Mouse (Mus musculus) urinary bladder, postnatal 36 days (tissue): ENCODE results near the gene Psmc5.
A peak's percentile ranks its signal among the peaks of the same experiment; 100 is the strongest.

Experiments
- DNase-seq, 2 experiments: peaks; one replicate each; pipeline ENCODE4 v3.0.0; 2022; ENCODE audit warnings: low spot score in 2 of 2, mixed read lengths in 1 of 2

Gene Psmc5

GRCm38 (mm10) chr11:106268326-106269059, 12.5 kb downstream of the Psmc5 start:
- peak; percentile 86 to 94 for DNase-seq

GRCm38 (mm10) chr11:106269060-106269431, 13.1 kb downstream of the Psmc5 start:
- no peak for DNase-seq

GRCm38 (mm10) chr11:106271131-106271793, 15.3 kb downstream of the Psmc5 start:
- DNase-seq: no peak

GRCm38 (mm10) chr11:106271794-106272643, 16.1 kb downstream of the Psmc5 start:
- DNase-seq: peak in 1 of 2 experiments; percentile 49

- peak; percentile 100 for DNase-seq
Observed at GRCm38 (mm10) chr11:106272644-106273310, 16.8 kb downstream of the Psmc5 start, which contains the start of gene Smarcd2. Gene Smarcd2 (minus strand): TSS chr11:106272972.

- no peak for DNase-seq
Observed at GRCm38 (mm10) chr11:106273311-106273684, 17.3 kb downstream of the Psmc5 start.

GRCm38 (mm10) chr11:106273811-106274210, 17.9 kb downstream of the Psmc5 start:
- no peak for DNase-seq

GRCm38 (mm10) chr11:106274374-106274773, 18.4 kb downstream of the Psmc5 start:
- DNase-seq: no peak

GRCm38 (mm10) chr11:106274971-106275411, 19.0 kb downstream of the Psmc5 start:
- DNase-seq: peak in 1 of 2 experiments; percentile 61

- DNase-seq: peak; percentile 93 to 95
Observed at GRCm38 (mm10) chr11:106276454-106276853, 20.5 kb downstream of the Psmc5 start, which contains the start of gene Tcam1. Gene Tcam1 (plus strand): TSS chr11:106276672.

- DNase-seq: no peak
Observed at GRCm38 (mm10) chr11:106282452-106282851, 26.5 kb downstream of the Psmc5 start.

- DNase-seq: no peak
Observed at GRCm38 (mm10) chr11:106283371-106283770, 27.4 kb downstream of the Psmc5 start.

- no peak for DNase-seq
Observed at GRCm38 (mm10) chr11:106284126-106284525, 28.2 kb downstream of the Psmc5 start.

- DNase-seq: no peak
Observed at GRCm38 (mm10) chr11:106286206-106286605, 30.3 kb downstream of the Psmc5 start.

GRCm38 (mm10) chr11:106286987-106287386, 31.0 kb downstream of the Psmc5 start:
- DNase-seq: no peak

GRCm38 (mm10) chr11:106289369-106289768, 33.4 kb downstream of the Psmc5 start:
- DNase-seq: peak in 1 of 2 experiments; percentile 38

- DNase-seq: no peak
Observed at GRCm38 (mm10) chr11:106290376-106290775, 34.4 kb downstream of the Psmc5 start.

GRCm38 (mm10) chr11:106291861-106292260, 35.9 kb downstream of the Psmc5 start:
- DNase-seq: no peak

GRCm38 (mm10) chr11:106301765-106302164, 45.8 kb downstream of the Psmc5 start, which contains the start of gene Gh:
Gene Gh (minus strand): TSS chr11:106301865.
- no peak for DNase-seq

- peak; percentile 28 to 38 for DNase-seq
Observed at GRCm38 (mm10) chr11:106302634-106303033, 46.7 kb downstream of the Psmc5 start.

- DNase-seq: no peak
Observed at GRCm38 (mm10) chr11:106305348-106306064, 49.6 kb downstream of the Psmc5 start.
